Mouse (Mus musculus): ENCODE results near the gene Il5. TPM values are rescaled to one million over a fixed set of nuclear protein-coding genes. Genes with fewer than 3 reads are reported as not detected.

Gene Il5
- polyA plus RNA-seq (2015; fragmentation: Nextera tagmentation; extraction: Ambion mirVana), result not detected in 2 replicates

DNA sequence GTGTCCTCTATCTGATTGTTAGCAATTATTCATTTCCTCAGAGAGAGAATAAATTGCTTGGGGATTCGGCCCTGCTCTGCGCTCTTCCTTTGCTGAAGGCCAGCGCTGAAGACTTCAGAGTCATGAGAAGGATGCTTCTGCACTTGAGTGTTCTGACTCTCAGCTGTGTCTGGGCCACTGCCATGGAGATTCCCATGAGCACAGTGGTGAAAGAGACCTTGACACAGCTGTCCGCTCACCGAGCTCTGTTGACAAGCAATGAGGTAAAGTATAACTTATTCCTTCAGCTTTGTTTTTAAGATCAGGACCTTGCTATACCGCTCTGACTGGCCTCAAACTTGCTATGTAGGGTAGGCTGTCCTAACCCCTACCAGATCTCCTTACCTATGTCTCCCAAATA, at the start of gene Il5:
Gene Il5, plus strand, starts transcription at position 80 of the 400 bp plus-strand sequence.
- Histone ChIP-seq H3K4me1 (replicated peaks) (no peaks in the 10 kb centered on the region), H3K9ac (no peak within 1 kb of the TSS), H3K27me3 (no peaks in the 10 kb centered on the region), H3K4me3 (no peak within 1 kb of the TSS), H3K9me3 (no peaks in the 10 kb centered on the region), H3K36me3 (no peaks in the 10 kb centered on the region), H3K27ac (replicated peaks) (no peak within 1 kb of the TSS), H3K4me2 (no peak within 1 kb of the TSS)
- 86% methylated on average over 6 of the region's 6 CpGs for WGBS
- ATAC-seq (ENCODE audit: low read depth), result no peak

- H3K4me1 ChIP-seq (replicated peaks), result no peaks in the 10 kb centered on the region
- no peak for ATAC-seq (ENCODE audit: low read depth)
- peaks cover 54% of the 10 kb centered on the region for H3K36me3 ChIP-seq
- H3K27me3 ChIP-seq, result no peaks in the 10 kb centered on the region
- 97% methylated on average over 4 of the region's 4 CpGs for WGBS
- H3K27ac ChIP-seq (replicated peaks), result no peak overlapping the region
- no peaks in the 10 kb centered on the region for H3K9me3 ChIP-seq
- H3K9ac ChIP-seq, result no peak overlapping the region
- H3K4me2 ChIP-seq, result no peak overlapping the region
- no peak overlapping the region for H3K4me3 ChIP-seq
Observed at GRCm38 (mm10) chr11:53671414-53671813, 49.2 kb upstream of the Il5 start.

- 93% methylated on average over 4 of the region's 4 CpGs for WGBS
- ATAC-seq (ENCODE audit: low read depth), result no peak
Observed at GRCm38 (mm10) chr11:53680141-53680540, 40.5 kb upstream of the Il5 start.

GRCm38 (mm10) chr11:53681686-53682085, 38.9 kb upstream of the Il5 start:
- Histone ChIP-seq H3K9me3 (no peaks in the 10 kb centered on the region), H3K4me3 (no peak overlapping the region), H3K27me3 (no peaks in the 10 kb centered on the region), H3K36me3 (peaks cover 37% of the 10 kb centered on the region), H3K4me1 (replicated peaks) (no peaks in the 10 kb centered on the region), H3K4me2 (no peak overlapping the region), H3K27ac (replicated peaks) (no peak overlapping the region), H3K9ac (no peak overlapping the region)
- WGBS, result 97% methylated on average over 2 of the region's 2 CpGs
- no peak for ATAC-seq (ENCODE audit: low read depth)

More at GRCm38 (mm10) chr11:53680141-53680540, 40.5 kb upstream of the Il5 start:
- peaks cover 44% of the 10 kb centered on the region for H3K36me3 ChIP-seq
- H3K27me3 ChIP-seq, result no peaks in the 10 kb centered on the region
- no peaks in the 10 kb centered on the region for H3K4me1 ChIP-seq (replicated peaks)
- H3K9me3 ChIP-seq, result no peaks in the 10 kb centered on the region
- no peak overlapping the region for H3K9ac ChIP-seq
- no peak overlapping the region for H3K27ac ChIP-seq (replicated peaks)
- H3K4me3 ChIP-seq, result no peak overlapping the region
- no peak overlapping the region for H3K4me2 ChIP-seq

DNA sequence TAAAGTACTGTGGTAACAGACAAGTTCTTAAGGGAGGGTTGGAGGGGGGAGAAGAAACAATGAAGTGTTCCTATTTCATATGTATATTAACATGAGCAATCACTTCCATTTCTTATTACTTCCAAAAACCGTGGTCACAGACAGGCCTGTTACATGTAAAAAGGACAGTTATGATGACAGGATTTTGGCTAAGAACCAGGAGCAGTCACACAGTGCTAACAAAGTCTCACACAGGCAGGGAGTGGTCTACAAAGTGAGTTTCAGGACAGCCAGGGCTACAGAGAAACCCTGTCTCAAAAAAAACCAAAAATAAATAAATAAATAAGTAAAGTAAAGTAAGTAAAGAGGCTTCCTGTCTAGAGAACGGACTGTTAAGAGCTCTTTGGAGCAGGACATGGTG, 38.4 kb upstream of the Il5 start:
- no peaks in the 10 kb centered on the region for H3K4me1 ChIP-seq (replicated peaks)
- H3K9ac ChIP-seq, result no peak overlapping the region
- no peaks in the 10 kb centered on the region for H3K9me3 ChIP-seq
- H3K4me3 ChIP-seq, result no peak overlapping the region
- ATAC-seq (ENCODE audit: low read depth), result no peak
- WGBS, result 90% methylated on average over 2 of the region's 2 CpGs
- no peak overlapping the region for H3K4me2 ChIP-seq
- H3K36me3 ChIP-seq, result peaks cover 39% of the 10 kb centered on the region
- no peak overlapping the region for H3K27ac ChIP-seq (replicated peaks)
- no peaks in the 10 kb centered on the region for H3K27me3 ChIP-seq

- Histone ChIP-seq H3K4me2 (no peak overlapping the region), H3K36me3 (peaks cover 34% of the 10 kb centered on the region), H3K27ac (replicated peaks) (no peak overlapping the region), H3K9me3 (no peaks in the 10 kb centered on the region), H3K9ac (no peak overlapping the region), H3K27me3 (no peaks in the 10 kb centered on the region), H3K4me3 (no peak overlapping the region), H3K4me1 (replicated peaks) (no peaks in the 10 kb centered on the region)
- 91% methylated on average over 9 of the region's 9 CpGs for WGBS
- ATAC-seq (ENCODE audit: low read depth), result no peak
Observed at GRCm38 (mm10) chr11:53682994-53683530, 37.5 kb upstream of the Il5 start.

DNA sequence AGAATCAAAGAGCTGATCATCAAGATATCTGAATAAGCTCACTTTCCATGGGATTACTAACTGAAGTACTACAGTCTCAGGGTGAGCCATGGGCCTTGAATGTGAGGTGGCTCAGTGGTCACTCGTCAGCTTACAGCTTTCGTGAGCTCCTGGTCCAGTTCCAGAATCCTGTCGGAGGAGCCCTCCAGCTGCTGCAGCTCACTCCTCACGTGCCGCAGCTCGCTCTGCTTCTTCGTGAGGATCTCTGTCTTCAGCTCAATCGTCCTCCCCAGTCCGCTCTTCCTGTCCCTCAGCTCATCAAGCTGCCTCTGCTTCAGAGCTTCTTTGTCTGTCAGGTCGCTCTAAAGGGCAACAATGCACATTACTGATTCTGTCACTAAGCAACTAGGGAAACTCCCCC, 28.6 kb upstream of the Il5 start:
- Histone ChIP-seq H3K4me2 (no peak overlapping the region), H3K9me3 (no peaks in the 10 kb centered on the region), H3K27ac (replicated peaks) (no peak overlapping the region), H3K9ac (no peak overlapping the region), H3K36me3 (peaks cover 12% of the 10 kb centered on the region), H3K27me3 (no peaks in the 10 kb centered on the region), H3K4me1 (replicated peaks) (no peaks in the 10 kb centered on the region), H3K4me3 (no peak overlapping the region)
- ATAC-seq (ENCODE audit: low read depth), result no peak
- 53% methylated on average over 10 of the region's 10 CpGs for WGBS

DNA sequence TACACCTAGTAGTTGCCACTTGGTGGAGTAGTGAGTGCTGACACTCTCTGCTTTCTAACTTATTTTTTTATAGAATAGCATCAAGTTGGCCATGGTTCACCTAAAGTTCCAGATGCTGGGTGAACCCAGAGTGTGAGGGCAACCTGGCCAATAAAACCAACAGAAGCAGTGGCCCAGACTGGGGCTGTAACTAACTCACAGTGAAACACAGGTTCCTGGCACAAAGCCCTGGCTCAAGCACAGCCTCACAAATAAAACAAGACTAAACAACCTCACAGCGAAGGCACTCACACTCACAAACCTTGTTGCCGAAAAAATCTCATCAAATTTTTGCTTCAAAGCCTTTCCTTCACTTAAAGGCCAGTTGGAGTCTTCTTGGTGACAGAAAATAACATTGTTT, 22.1 kb upstream of the Il5 start:
- H3K4me3 ChIP-seq, result no peak overlapping the region
- H3K27ac ChIP-seq (replicated peaks), result no peak overlapping the region
- H3K9ac ChIP-seq, result no peak overlapping the region
- peaks cover 26% of the 10 kb centered on the region for H3K36me3 ChIP-seq
- WGBS, result 93% methylated on average over 2 of the region's 2 CpGs
- H3K4me1 ChIP-seq (replicated peaks), result no peaks in the 10 kb centered on the region
- ATAC-seq (ENCODE audit: low read depth), result no peak
- H3K4me2 ChIP-seq, result no peak overlapping the region
- no peaks in the 10 kb centered on the region for H3K9me3 ChIP-seq
- H3K27me3 ChIP-seq, result no peaks in the 10 kb centered on the region

DNA sequence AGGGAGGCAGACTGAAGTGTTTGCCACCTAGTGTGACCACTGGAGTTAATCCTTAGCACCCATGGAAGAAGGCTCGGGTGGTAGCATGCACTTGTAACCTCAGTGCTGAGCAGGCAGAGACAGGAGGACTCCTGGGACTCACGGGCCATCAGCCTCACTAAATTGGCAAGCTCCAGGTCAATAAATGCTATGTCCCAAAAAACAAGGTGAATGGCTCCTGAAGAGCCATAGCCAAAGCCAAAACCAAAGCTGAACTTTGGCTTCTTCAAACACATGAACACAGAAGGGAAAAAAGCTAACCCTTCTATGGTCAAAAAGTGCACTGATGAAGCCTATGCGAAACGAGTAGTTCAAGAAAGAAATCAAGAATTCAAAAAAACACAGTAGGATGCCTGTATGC, 21.2 kb upstream of the Il5 start:
- no peak for ATAC-seq (ENCODE audit: low read depth)
- Histone ChIP-seq H3K9ac (no peak overlapping the region), H3K4me3 (no peak overlapping the region), H3K36me3 (peaks cover 26% of the 10 kb centered on the region), H3K27me3 (no peaks in the 10 kb centered on the region), H3K9me3 (no peaks in the 10 kb centered on the region), H3K27ac (replicated peaks) (no peak overlapping the region), H3K4me2 (no peak overlapping the region), H3K4me1 (replicated peaks) (no peaks in the 10 kb centered on the region)
- WGBS, result 94% methylated on average over 4 of the region's 4 CpGs

GRCm38 (mm10) chr11:53706236-53706933, 14.2 kb upstream of the Il5 start:
- Histone ChIP-seq H3K4me1 (replicated peaks) (peaks cover 8% of the 10 kb centered on the region), H3K27me3 (no peaks in the 10 kb centered on the region), H3K4me3 (peak overlapping the region; percentile 58), H3K9me3 (no peaks in the 10 kb centered on the region), H3K9ac (peak overlapping the region; percentile 68), H3K4me2 (peak overlapping the region; percentile 98), H3K27ac (replicated peaks) (no peak overlapping the region; the same call in 1 of the 2 replicates), H3K36me3 (no peaks in the 10 kb centered on the region)
- 7% methylated on average over 29 of the region's 29 CpGs for WGBS
- ATAC-seq (ENCODE audit: low read depth), result peak; percentile 75

DNA sequence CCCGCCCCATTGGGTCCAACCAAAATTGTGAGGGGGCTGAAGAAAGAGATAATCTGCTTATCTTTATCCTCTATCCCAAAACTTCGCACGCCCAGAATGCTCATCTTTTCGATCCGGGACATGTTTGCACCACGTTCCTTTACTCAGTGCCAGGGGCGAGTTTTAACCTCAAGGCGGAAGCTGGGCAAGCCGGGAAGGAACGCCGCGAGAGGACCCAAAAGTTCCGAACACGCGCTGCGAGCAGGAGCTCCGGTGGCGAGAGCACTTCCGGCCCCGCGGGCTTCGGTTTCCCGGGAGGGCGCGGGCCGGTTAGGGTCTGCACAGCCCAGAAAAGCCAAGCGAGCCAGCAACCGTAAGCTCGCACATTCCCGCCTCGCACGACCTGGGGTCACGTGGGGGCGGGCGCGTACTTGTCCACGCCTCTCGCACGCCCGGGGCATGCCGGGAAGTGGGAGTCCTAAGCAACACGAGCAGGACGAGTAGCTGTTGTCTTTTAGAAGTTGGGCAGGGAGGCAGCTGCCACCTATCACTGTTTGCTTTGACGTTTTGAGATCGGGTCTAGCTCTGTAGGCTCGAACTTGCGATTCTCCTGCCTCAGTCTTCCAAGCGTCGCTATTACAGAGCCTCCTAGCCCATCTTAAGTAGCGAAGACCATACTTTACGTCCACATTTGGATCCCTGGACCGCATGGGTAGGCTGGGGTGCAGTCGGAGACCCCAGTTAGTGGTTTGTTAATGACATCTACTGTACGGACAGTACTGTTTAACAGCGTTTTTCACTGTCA, 13.5 kb upstream of the Il5 start, which contains the start of gene Rad50:
Gene Rad50, minus strand, starts transcription at position 386 of the 784 bp plus-strand sequence.
- 4% methylated on average over 55 of the region's 55 CpGs for WGBS
- H3K4me3 ChIP-seq, result peak within 1 kb of the TSS; percentile 58
- H3K27me3 ChIP-seq, result no peaks in the 10 kb centered on the region
- peak within 1 kb of the TSS; percentile 68 for H3K9ac ChIP-seq
- ATAC-seq (ENCODE audit: low read depth), result peak; percentile 99
- peak within 1 kb of the TSS; percentile 98 for H3K4me2 ChIP-seq
- no peaks in the 10 kb centered on the region for H3K9me3 ChIP-seq
- no peaks in the 10 kb centered on the region for H3K36me3 ChIP-seq
- H3K27ac ChIP-seq (replicated peaks), result no peak within 1 kb of the TSS; the same call in 1 of the 2 replicates
- H3K4me1 ChIP-seq (replicated peaks), result peaks cover 8% of the 10 kb centered on the region

DNA sequence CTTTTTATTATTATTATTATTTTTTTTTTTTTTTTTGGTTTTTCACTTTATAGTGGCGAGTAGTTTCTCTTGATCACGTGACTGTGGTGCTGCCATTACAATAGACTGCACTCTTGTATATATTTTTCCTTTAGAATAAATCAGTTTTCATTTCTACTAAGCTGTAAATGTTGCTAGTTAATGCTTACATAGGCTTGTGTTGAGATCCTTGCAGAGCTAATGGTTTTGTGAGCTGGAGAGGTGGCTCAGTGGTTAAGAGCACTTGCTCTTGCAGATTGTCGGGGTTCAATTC, 12.9 kb upstream of the Il5 start:
- Histone ChIP-seq H3K4me1 (replicated peaks) (peaks cover 8% of the 10 kb centered on the region), H3K4me2 (peak overlapping the region; percentile 98), H3K9ac (no peak overlapping the region), H3K4me3 (peak overlapping the region; percentile 58), H3K27me3 (no peaks in the 10 kb centered on the region), H3K36me3 (no peaks in the 10 kb centered on the region), H3K27ac (replicated peaks) (no peak overlapping the region), H3K9me3 (no peaks in the 10 kb centered on the region)
- 76% methylated on average over 3 of the region's 3 CpGs for WGBS
- ATAC-seq (ENCODE audit: low read depth), result no peak
